Mouse (Mus musculus) sigmoid colon, adult 10 weeks (tissue): ENCODE measurements around the gene Cnga4. TPM values are rescaled to one million over a fixed set of nuclear protein-coding genes. Genes with fewer than 3 reads are reported as not detected.

Experiments
- polyA plus RNA-seq: library from polyadenylated mRNA; stranded (reverse); fragments of 350-450 nt; fragmentation: Illumina TruSeq; extraction: RNeasy Lipid Tissue Mini Kit (QIAGEN cat#74804); gene quantifications from one replicate; pipeline ENCODE4 v1.2.3, GENCODE M21; 2014; ENCODE audit warnings: low read depth, low replicate concordance

Cnga4 gene
- 0.16 TPM for polyA plus RNA-seq

DNA sequence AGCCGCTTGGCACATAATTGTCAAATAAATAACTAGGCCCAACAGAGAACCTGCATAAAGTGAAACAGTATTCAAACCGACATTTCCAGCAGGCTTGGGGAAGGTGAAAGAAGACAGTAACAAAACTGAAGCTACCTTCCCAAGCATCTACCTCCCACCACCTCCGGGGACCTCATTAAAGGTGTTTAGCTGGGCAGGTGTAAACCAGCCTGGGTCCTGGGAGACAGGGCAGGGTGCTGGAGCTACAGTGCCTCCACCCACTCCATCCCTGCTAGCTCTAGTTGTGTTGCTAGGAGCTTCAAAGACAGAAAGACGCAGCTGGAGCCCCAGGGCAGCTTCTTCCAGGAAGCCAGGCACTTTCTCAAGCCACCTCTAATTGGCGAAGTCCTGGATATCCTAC, at the start of gene Cnga4:
Cnga4 (plus strand) TSS at position 301 of the 400 bp plus-strand sequence.

GRCm38 (mm10) chr7:105367930-105368329, 36.4 kb upstream of the Cnga4 start, which contains the start of gene Olfr692:
Olfr692 (plus strand) TSS chr7:105368230.

GRCm38 (mm10) chr7:105374866-105375265, 29.5 kb upstream of the Cnga4 start, which contains the start of gene Gm5901:
Gm5901 (plus strand) TSS chr7:105375038.

GRCm38 (mm10) chr7:105399935-105400624, 4.3 kb upstream of the Cnga4 start, which contains the start of gene Fam160a2:
Fam160a2 (minus strand) TSS chr7:105400054.

GRCm38 (mm10) chr7:105425424-105426043, 21.2 kb downstream of the Cnga4 start, which contains the start of gene Cckbr:
Cckbr (plus strand) TSS chr7:105425731.

Other genes starting within 250 kb of the Cnga4 start
- gene Olfr684, start 240.9 kb upstream of the Cnga4 start, polyA plus RNA-seq: not detected
- not detected for gene Olfr685, start 218.6 kb upstream of the Cnga4 start, polyA plus RNA-seq
- gene Olfr686, start 197.1 kb upstream of the Cnga4 start, polyA plus RNA-seq: not detected
- gene Olfr688, start 116.5 kb upstream of the Cnga4 start, polyA plus RNA-seq: not detected
- gene Olfr689, start 93.4 kb upstream of the Cnga4 start, polyA plus RNA-seq: not detected
- gene Olfr690, start 70.5 kb upstream of the Cnga4 start, polyA plus RNA-seq: not detected
- gene Olfr691, start 62.3 kb upstream of the Cnga4 start, polyA plus RNA-seq: not detected
- not detected for gene Olfr692, start 36.3 kb upstream of the Cnga4 start, polyA plus RNA-seq
- gene Gm5901, start 29.5 kb upstream of the Cnga4 start, polyA plus RNA-seq: not detected
- gene Fam160a2, start 4.5 kb upstream of the Cnga4 start, polyA plus RNA-seq: 61.1 TPM
- not detected for gene Cckbr, start 21.2 kb downstream of the Cnga4 start, polyA plus RNA-seq
- gene Cavin3, start 77.7 kb downstream of the Cnga4 start, polyA plus RNA-seq: 9.2 TPM
- 2.7 TPM for gene Smpd1, start 149.8 kb downstream of the Cnga4 start, polyA plus RNA-seq
- not detected for gene Apbb1, start 177.1 kb downstream of the Cnga4 start, polyA plus RNA-seq
- not detected for gene Hpx, start 195.6 kb downstream of the Cnga4 start, polyA plus RNA-seq
- 9.6 TPM for gene Trim3, start 229.0 kb downstream of the Cnga4 start, polyA plus RNA-seq
- 41.0 TPM for gene Timm10b, start 235.5 kb downstream of the Cnga4 start, polyA plus RNA-seq
- 13.0 TPM for gene Arfip2, start 235.8 kb downstream of the Cnga4 start, polyA plus RNA-seq
- gene Gm45799, start 236.0 kb downstream of the Cnga4 start, polyA plus RNA-seq: 0.79 TPM
- 1.6 TPM for gene Dnhd1, start 246.3 kb downstream of the Cnga4 start, polyA plus RNA-seq